Mouse (Mus musculus): Measurements from ENCODE around the gene 4931428F04Rik. TPM values are rescaled to one million over a fixed set of nuclear protein-coding genes. Genes with fewer than 3 reads are reported as not detected.

The 4931428F04Rik gene
- total RNA-seq, 1 experiment: 4.2 TPM

DNA sequence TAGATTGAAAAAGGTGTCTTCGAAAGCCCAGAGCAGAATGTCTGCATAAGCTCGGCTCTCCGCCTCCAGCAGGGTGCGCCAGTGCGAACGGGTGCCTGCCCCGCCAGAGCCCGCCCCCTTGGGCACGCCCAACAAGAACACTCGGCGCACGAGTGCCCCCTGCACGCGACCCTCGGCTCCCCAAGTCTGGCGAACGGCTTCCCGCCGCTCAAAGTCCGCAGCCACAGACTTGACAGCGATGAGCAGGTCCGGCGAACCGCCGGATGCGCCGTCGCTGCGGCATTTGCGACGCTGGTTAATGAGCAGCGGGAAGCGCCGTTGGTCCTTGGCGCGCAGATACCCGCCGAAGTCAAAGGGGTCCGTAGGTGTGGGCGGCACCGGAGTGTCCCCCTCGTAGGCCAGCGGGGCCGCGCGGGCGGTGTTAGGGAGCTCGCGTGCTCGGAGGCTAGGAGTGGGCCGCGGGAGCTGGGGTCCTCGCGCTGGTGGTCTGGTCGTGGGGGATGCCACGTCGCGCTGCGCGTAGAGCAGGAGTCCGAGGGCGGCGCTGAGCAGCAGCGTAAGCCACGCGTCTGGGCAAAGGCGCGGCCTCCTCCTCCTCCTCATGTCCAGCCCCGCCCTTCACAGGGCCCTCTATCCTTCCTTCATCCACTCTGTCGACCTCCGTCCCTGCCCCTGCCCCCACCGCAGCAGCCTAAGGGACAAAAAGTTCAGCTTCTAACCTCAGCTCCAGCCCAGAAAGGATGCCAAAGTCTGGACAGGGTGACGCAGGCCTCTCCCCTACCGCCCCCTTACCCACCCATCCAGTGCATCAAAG, 35.3 kb downstream of the 4931428F04Rik start:
- H3K9me3 ChIP-seq (ENCODE audit: control insufficient read depth, insufficient read depth, low read depth, low read length): no peaks in the 10 kb centered on the region
- peaks cover 0 to 12% of the 10 kb centered on the region in 2 experiments; a peak in 2 of 4 replicates for H3K4me1 ChIP-seq (ENCODE audit: control insufficient read depth in 2 of 2, insufficient read depth in 2 of 2, low read length in 2 of 2, poor library complexity in 1 of 2)
- H3K27ac ChIP-seq (ENCODE audit: insufficient read depth, low read depth, low read length, poor library complexity, severe bottlenecking): no peak overlapping the region
- H3K4me3 ChIP-seq (ENCODE audit: insufficient read depth in 1 of 2, low read depth in 1 of 2, low read length in 2 of 2, poor library complexity in 1 of 2, severe bottlenecking in 1 of 2): peak overlapping the region; percentile 60 to 74
- in situ Hi-C loops (cut with MboI; ENCODE audit: low sequenced_read_pairs in 2 of 2, unreplicated experiment in 2 of 2): loop anchor here in 1 of 2 experiments (25.0 kb wide), 1 partner anchor 617 kb away; the partner anchor contains the start of genes Ciao2b and Rrad
- TF ChIP-seq HCFC1 (IDR thresholded peaks at IDR 0.05; ENCODE audit: borderline replicate concordance, insufficient read depth, low read length): peak; percentile 43; the same call in 1 of the 2 replicates
- TF ChIP-seq MAFK (IDR thresholded peaks at IDR 0.05; ENCODE audit: insufficient read depth, low read depth, low read length): no peak
- no peak for TF ChIP-seq CHD2 (IDR thresholded peaks at IDR 0.05; ENCODE audit: low read depth, low read length)
- TF ChIP-seq ZNF384 (IDR thresholded peaks at IDR 0.05; ENCODE audit: low read depth, low read length): no peak
- no peak for TF ChIP-seq ZC3H11A (IDR thresholded peaks at IDR 0.05; ENCODE audit: borderline replicate concordance, low read depth, low read length)
- H3K36me3 ChIP-seq (ENCODE audit: control insufficient read depth, insufficient read depth, low read length, poor library complexity, severe bottlenecking): peaks cover 35% of the 10 kb centered on the region
- H3K9ac ChIP-seq (ENCODE audit: insufficient read depth, low read depth, low read length, poor library complexity, severe bottlenecking): peak overlapping the region; percentile 62
- DNase-seq (ENCODE audit: low read depth, low spot score): peak; percentile 86

- DNase-seq (ENCODE audit: low read depth, low spot score): no peak
- TF ChIP-seq ZC3H11A (IDR thresholded peaks at IDR 0.05; ENCODE audit: borderline replicate concordance, low read depth, low read length): no peak
- no peak for TF ChIP-seq MAFK (IDR thresholded peaks at IDR 0.05; ENCODE audit: insufficient read depth, low read depth, low read length)
- no peak for TF ChIP-seq HCFC1 (IDR thresholded peaks at IDR 0.05; ENCODE audit: borderline replicate concordance, insufficient read depth, low read length)
- no peak for TF ChIP-seq CHD2 (IDR thresholded peaks at IDR 0.05; ENCODE audit: low read depth, low read length)
- TF ChIP-seq ZNF384 (IDR thresholded peaks at IDR 0.05; ENCODE audit: low read depth, low read length): no peak
- Histone ChIP-seq H3K9me3 (ENCODE audit: control insufficient read depth, insufficient read depth, low read depth, low read length) (no peaks in the 10 kb centered on the region), H3K27ac (ENCODE audit: insufficient read depth, low read depth, low read length, poor library complexity, severe bottlenecking) (no peak overlapping the region), H3K36me3 (ENCODE audit: control insufficient read depth, insufficient read depth, low read length, poor library complexity, severe bottlenecking) (peaks cover 40% of the 10 kb centered on the region), H3K4me3 (ENCODE audit: insufficient read depth in 1 of 2, low read depth in 1 of 2, low read length in 2 of 2, poor library complexity in 1 of 2, severe bottlenecking in 1 of 2) (peak overlapping the region; percentile 6 to 60; a peak in 3 of 4 replicates), H3K4me1 (ENCODE audit: control insufficient read depth in 2 of 2, insufficient read depth in 2 of 2, low read length in 2 of 2, poor library complexity in 1 of 2) (peaks cover 0 to 12% of the 10 kb centered on the region in 2 experiments; a peak in 2 of 4 replicates), H3K9ac (ENCODE audit: insufficient read depth, low read depth, low read length, poor library complexity, severe bottlenecking) (peak overlapping the region; percentile 36; the same call in 1 of the 2 replicates)
- in situ Hi-C loops (cut with MboI; ENCODE audit: low sequenced_read_pairs in 2 of 2, unreplicated experiment in 2 of 2): loop anchor here in 1 of 2 experiments (25.0 kb wide), 1 partner anchor 616 kb away; the partner anchor contains the start of genes Ciao2b and Rrad
These were observed 35.9 kb downstream of the 4931428F04Rik start for GRCm38 (mm10) chr8:105253766-105254151.

GRCm38 (mm10) chr8:105252680-105253537, 36.8 kb downstream of the 4931428F04Rik start:
- in situ Hi-C loops (cut with MboI; ENCODE audit: low sequenced_read_pairs in 2 of 2, unreplicated experiment in 2 of 2): loop anchor here in 1 of 2 experiments (25.0 kb wide), 1 partner anchor 616 kb away; the partner anchor contains the start of genes Ciao2b and Rrad
- Histone ChIP-seq H3K27ac (ENCODE audit: insufficient read depth, low read depth, low read length, poor library complexity, severe bottlenecking) (no peak overlapping the region), H3K4me3 (ENCODE audit: insufficient read depth in 1 of 2, low read depth in 1 of 2, low read length in 2 of 2, poor library complexity in 1 of 2, severe bottlenecking in 1 of 2) (no peak overlapping the region), H3K9me3 (ENCODE audit: control insufficient read depth, insufficient read depth, low read depth, low read length) (no peaks in the 10 kb centered on the region), H3K4me1 (ENCODE audit: control insufficient read depth in 2 of 2, insufficient read depth in 2 of 2, low read length in 2 of 2, poor library complexity in 1 of 2) (peaks cover 0 to 8% of the 10 kb centered on the region in 2 experiments; a peak in 2 of 4 replicates), H3K9ac (ENCODE audit: insufficient read depth, low read depth, low read length, poor library complexity, severe bottlenecking) (no peak overlapping the region), H3K36me3 (ENCODE audit: control insufficient read depth, insufficient read depth, low read length, poor library complexity, severe bottlenecking) (peaks cover 48% of the 10 kb centered on the region)
- DNase-seq (ENCODE audit: low read depth, low spot score): no peak
- TF ChIP-seq MAFK (IDR thresholded peaks at IDR 0.05; ENCODE audit: insufficient read depth, low read depth, low read length) (no peak), ZC3H11A (IDR thresholded peaks at IDR 0.05; ENCODE audit: borderline replicate concordance, low read depth, low read length) (no peak), ZNF384 (IDR thresholded peaks at IDR 0.05; ENCODE audit: low read depth, low read length) (no peak), CHD2 (IDR thresholded peaks at IDR 0.05; ENCODE audit: low read depth, low read length) (no peak), HCFC1 (IDR thresholded peaks at IDR 0.05; ENCODE audit: borderline replicate concordance, insufficient read depth, low read length) (no peak)

- no peak overlapping the region for H3K27ac ChIP-seq (ENCODE audit: insufficient read depth, low read depth, low read length, poor library complexity, severe bottlenecking)
- no peak overlapping the region for H3K4me3 ChIP-seq (ENCODE audit: insufficient read depth in 1 of 2, low read depth in 1 of 2, low read length in 2 of 2, poor library complexity in 1 of 2, severe bottlenecking in 1 of 2)
- H3K36me3 ChIP-seq (ENCODE audit: control insufficient read depth, insufficient read depth, low read length, poor library complexity, severe bottlenecking): peaks cover 52% of the 10 kb centered on the region
- DNase-seq (ENCODE audit: low read depth, low spot score): no peak
- H3K4me1 ChIP-seq (ENCODE audit: control insufficient read depth in 2 of 2, insufficient read depth in 2 of 2, low read length in 2 of 2, poor library complexity in 1 of 2): peaks cover 0 to 8% of the 10 kb centered on the region in 2 experiments; a peak in 2 of 4 replicates
- no peak overlapping the region for H3K9ac ChIP-seq (ENCODE audit: insufficient read depth, low read depth, low read length, poor library complexity, severe bottlenecking)
- in situ Hi-C loops (cut with MboI; ENCODE audit: low sequenced_read_pairs in 2 of 2, unreplicated experiment in 2 of 2): loop anchor here in 1 of 2 experiments (25.0 kb wide), 1 partner anchor 615 kb away; the partner anchor contains the start of genes Ciao2b and Rrad
- TF ChIP-seq CHD2 (IDR thresholded peaks at IDR 0.05; ENCODE audit: low read depth, low read length) (no peak), HCFC1 (IDR thresholded peaks at IDR 0.05; ENCODE audit: borderline replicate concordance, insufficient read depth, low read length) (no peak), ZNF384 (IDR thresholded peaks at IDR 0.05; ENCODE audit: low read depth, low read length) (no peak), ZC3H11A (IDR thresholded peaks at IDR 0.05; ENCODE audit: borderline replicate concordance, low read depth, low read length) (no peak), MAFK (IDR thresholded peaks at IDR 0.05; ENCODE audit: insufficient read depth, low read depth, low read length) (no peak)
- H3K9me3 ChIP-seq (ENCODE audit: control insufficient read depth, insufficient read depth, low read depth, low read length): no peaks in the 10 kb centered on the region
These were observed 37.7 kb downstream of the 4931428F04Rik start for GRCm38 (mm10) chr8:105251954-105252353.
